Mouse (Mus musculus) lung, postnatal 10 days (tissue): ENCODE data around the gene Rbm26.

Source experiments
- DNase-seq: peaks from one replicate; pipeline ENCODE4 v3.0.0; 2021

The Rbm26 gene

GRCm38 (mm10) chr14:105177238-105177693 is at the start of gene Rbm26:
Gene Rbm26 (minus strand): TSS chr14:105177327.
- DNase-seq: peak; percentile 98

- DNase-seq: no peak
These were observed 48.7 kb upstream of the Rbm26 start for GRCm38 (mm10) chr14:105225790-105226189.

GRCm38 (mm10) chr14:105222240-105222639 is 45.1 kb upstream of the Rbm26 start:
- DNase-seq: no peak

GRCm38 (mm10) chr14:105219525-105220376 is 42.6 kb upstream of the Rbm26 start:
- peak; percentile 45 for DNase-seq

- peak; percentile 30 for DNase-seq
These were observed 21.3 kb upstream of the Rbm26 start for GRCm38 (mm10) chr14:105198401-105198800.

- no peak for DNase-seq
These were observed 17.6 kb upstream of the Rbm26 start for GRCm38 (mm10) chr14:105194682-105195081.

GRCm38 (mm10) chr14:105184866-105185265 is 7.7 kb upstream of the Rbm26 start:
- DNase-seq: no peak

- DNase-seq: no peak
These were observed 5.7 kb upstream of the Rbm26 start for GRCm38 (mm10) chr14:105182786-105183185.

- DNase-seq: no peak
These were observed 2.6 kb upstream of the Rbm26 start for GRCm38 (mm10) chr14:105179733-105180132.

- DNase-seq: no peak
These were observed 1.9 kb upstream of the Rbm26 start for GRCm38 (mm10) chr14:105178996-105179395.

GRCm38 (mm10) chr14:105176381-105177168 is 552 bp downstream of the Rbm26 start:
- DNase-seq: peak; percentile 27

GRCm38 (mm10) chr14:105167181-105167580 is 9.9 kb downstream of the Rbm26 start:
- DNase-seq: no peak

GRCm38 (mm10) chr14:105164793-105165192 is 12.3 kb downstream of the Rbm26 start:
- DNase-seq: no peak

GRCm38 (mm10) chr14:105161334-105161733 is 15.8 kb downstream of the Rbm26 start:
- DNase-seq: no peak

- DNase-seq: no peak
These were observed 18.6 kb downstream of the Rbm26 start for GRCm38 (mm10) chr14:105158526-105158925.

- no peak for DNase-seq
These were observed 43.1 kb downstream of the Rbm26 start for GRCm38 (mm10) chr14:105134076-105134475.

- DNase-seq: no peak
These were observed 49.3 kb downstream of the Rbm26 start for GRCm38 (mm10) chr14:105127715-105128385.

- DNase-seq: no peak
These were observed 52.6 kb downstream of the Rbm26 start for GRCm38 (mm10) chr14:105124513-105124912.

GRCm38 (mm10) chr14:105115402-105115801 is 61.7 kb downstream of the Rbm26 start:
- no peak for DNase-seq

GRCm38 (mm10) chr14:105106252-105106651 is 70.9 kb downstream of the Rbm26 start:
- DNase-seq: no peak

GRCm38 (mm10) chr14:105098861-105099260 is 78.3 kb downstream of the Rbm26 start:
- DNase-seq: no peak

- no peak for DNase-seq
These were observed 80.9 kb downstream of the Rbm26 start for GRCm38 (mm10) chr14:105096221-105096620.

GRCm38 (mm10) chr14:105087001-105087400 is 90.1 kb downstream of the Rbm26 start:
- no peak for DNase-seq
